Mouse (Mus musculus) embryonic facial prominence, embryonic 13.5 days (tissue): Measurements from ENCODE around the gene Cpa4. TPM values are rescaled to one million over a fixed set of nuclear protein-coding genes. Genes with fewer than 3 reads are reported as not detected.

Source experiments
- ATAC-seq: fragments of 200-750 bp; cut with Nextera tagmentation; 2 replicates; pipeline ENCODE4 v1.8.0; 2017; ENCODE audit warnings: low read depth; ENCODE audit not compliant: insufficient number of reproducible peaks, insufficient read depth, low FRiP score, low TSS enrichment
- H3K27ac ChIP-seq: fragments of 300-500 bp; sonication (generic); 2 replicates; pipeline ENCODE4 v1.5.1; 2015; ENCODE audit warnings: moderate library complexity, mild to moderate bottlenecking, inconsistent platforms
- H3K27me3 ChIP-seq: fragments of 300-500 bp; sonication (generic); 2 replicates; pipeline ENCODE4 v1.6.1; 2015; ENCODE audit warnings: mild to moderate bottlenecking, inconsistent platforms
- H3K36me3 ChIP-seq: fragments of 300-500 bp; sonication (generic); 2 replicates; pipeline ENCODE4 v1.6.1; 2015; ENCODE audit warnings: mild to moderate bottlenecking, inconsistent platforms
- H3K4me1 ChIP-seq: fragments of 300-500 bp; sonication (generic); 2 replicates; pipeline ENCODE4 v1.6.1; 2015; ENCODE audit warnings: inconsistent platforms
- H3K4me2 ChIP-seq: fragments of 300-500 bp; sonication (generic); 2 replicates; pipeline ENCODE4 v1.6.1; 2015; ENCODE audit warnings: moderate library complexity, mild to moderate bottlenecking, inconsistent platforms
- H3K4me3 ChIP-seq: fragments of 300-500 bp; sonication (generic); 2 replicates; pipeline ENCODE4 v1.5.1; 2015; ENCODE audit warnings: mild to moderate bottlenecking, inconsistent platforms
- H3K9ac ChIP-seq: fragments of 300-500 bp; sonication (generic); 2 replicates; pipeline ENCODE4 v1.6.1; 2015; ENCODE audit warnings: mild to moderate bottlenecking, inconsistent platforms
- H3K9me3 ChIP-seq: fragments of 300-500 bp; sonication (generic); 2 replicates; pipeline ENCODE4 v1.6.1; 2016; ENCODE audit warnings: inconsistent platforms
- WGBS: fragments of 180-500 bp; shearing (Covaris S2); methylation state at CpG from one replicate; pipeline ENCODE4 v1.1.7; 2015; ENCODE audit warnings: mixed read lengths; 5-methylcytosine and 5-hydroxymethylcytosine counted together
- polyA plus RNA-seq: library from polyadenylated mRNA; unstranded; fragments of >200 nt; fragmentation: Nextera tagmentation; extraction: Ambion mirVana; gene quantifications from 2 replicates; pipeline ENCODE4 v1.2.1, GENCODE M21; 2015

The Cpa4 gene
- polyA plus RNA-seq, 1 experiment from 2014 or later = 1.4 TPM

DNA sequence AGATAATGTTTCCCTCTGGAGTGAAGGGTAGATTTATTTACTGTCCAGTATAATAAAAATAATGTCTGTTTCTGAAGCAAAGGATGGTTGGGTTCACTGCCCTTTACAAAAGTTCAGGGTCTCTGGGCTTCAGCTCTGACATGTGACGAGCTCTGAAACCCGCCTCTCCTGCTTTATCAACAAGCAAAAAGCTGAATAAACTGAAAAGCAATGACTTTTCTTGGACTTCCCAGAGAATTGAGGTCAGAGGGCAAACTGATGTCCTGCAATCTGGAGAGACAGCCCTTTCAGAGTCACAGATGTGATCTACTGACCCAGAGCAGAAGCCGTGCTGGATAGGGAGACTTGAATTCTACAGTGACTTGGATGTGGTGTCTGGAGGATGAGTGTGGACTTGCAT, 31.9 kb downstream of the Cpa4 start:
- no peak overlapping the region for H3K9ac ChIP-seq
- no peak overlapping the region for H3K27ac ChIP-seq
- peaks cover 13% of the 10 kb centered on the region for H3K4me1 ChIP-seq
- no peaks in the 10 kb centered on the region for H3K27me3 ChIP-seq
- H3K4me3 ChIP-seq = no peak overlapping the region
- 61% methylated on average over 3 of the region's 3 CpGs for WGBS
- H3K4me2 ChIP-seq = no peak overlapping the region
- no peaks in the 10 kb centered on the region for H3K36me3 ChIP-seq
- no peaks in the 10 kb centered on the region for H3K9me3 ChIP-seq
- no peak for ATAC-seq

DNA sequence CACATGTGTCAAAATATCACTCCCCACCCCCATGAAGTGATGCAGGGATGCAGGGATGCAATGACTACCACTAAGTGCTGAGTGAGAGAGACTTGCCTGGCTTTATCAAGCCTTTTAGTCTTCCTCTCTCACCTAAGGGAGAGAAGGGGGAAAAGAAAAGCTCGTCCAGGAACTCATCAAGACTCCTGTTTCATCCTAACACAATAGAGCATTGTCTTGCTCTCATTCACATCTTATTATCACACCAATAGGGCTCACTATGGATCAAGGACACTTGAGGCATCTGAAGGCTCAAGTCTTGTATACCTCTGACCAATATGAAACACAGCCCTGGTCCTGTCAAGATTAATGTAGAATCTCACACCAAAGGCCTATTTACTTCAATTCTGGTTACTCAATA, 32.8 kb downstream of the Cpa4 start:
- no peak overlapping the region for H3K4me3 ChIP-seq
- 72% methylated on average over 1 of the region's 1 CpGs for WGBS
- no peaks in the 10 kb centered on the region for H3K36me3 ChIP-seq
- H3K27ac ChIP-seq = no peak overlapping the region
- no peak for ATAC-seq
- no peak overlapping the region for H3K9ac ChIP-seq
- H3K9me3 ChIP-seq = no peaks in the 10 kb centered on the region
- H3K27me3 ChIP-seq = no peaks in the 10 kb centered on the region
- H3K4me1 ChIP-seq = peaks cover 12% of the 10 kb centered on the region
- H3K4me2 ChIP-seq = no peak overlapping the region

- Histone ChIP-seq H3K4me3 (no peak overlapping the region), H3K27me3 (no peaks in the 10 kb centered on the region), H3K9me3 (no peaks in the 10 kb centered on the region), H3K27ac (no peak overlapping the region), H3K9ac (no peak overlapping the region), H3K4me2 (no peak overlapping the region), H3K4me1 (peaks cover 14% of the 10 kb centered on the region), H3K36me3 (no peaks in the 10 kb centered on the region)
- no peak for ATAC-seq
- WGBS = 45% methylated on average over 7 of the region's 7 CpGs
Observed at GRCm38 (mm10) chr6:30604342-30604867, 36.2 kb downstream of the Cpa4 start.

DNA sequence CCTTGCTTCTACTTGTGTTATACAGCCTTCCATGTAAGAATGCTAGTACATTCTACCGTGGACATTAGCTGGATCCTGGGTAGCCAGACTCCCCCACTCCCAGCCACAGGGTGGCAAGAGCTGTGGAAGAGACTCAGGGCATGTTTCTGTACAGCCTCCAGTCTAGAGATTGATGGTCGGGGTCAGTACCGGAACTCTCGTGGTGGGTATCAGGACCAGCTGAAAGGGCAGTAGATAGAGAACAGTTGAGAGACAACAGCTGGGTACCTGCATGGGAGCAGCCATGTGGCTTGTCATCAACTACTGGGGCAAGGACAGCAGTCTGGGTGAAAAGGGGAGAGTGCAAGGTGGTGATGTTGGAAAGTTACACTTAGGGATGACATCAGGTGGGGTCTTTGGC, 36.9 kb downstream of the Cpa4 start:
- H3K27ac ChIP-seq = peak overlapping the region; percentile 23; the same call in 1 of the 2 replicates
- ATAC-seq = no peak
- WGBS = 90% methylated on average over 4 of the region's 4 CpGs

DNA sequence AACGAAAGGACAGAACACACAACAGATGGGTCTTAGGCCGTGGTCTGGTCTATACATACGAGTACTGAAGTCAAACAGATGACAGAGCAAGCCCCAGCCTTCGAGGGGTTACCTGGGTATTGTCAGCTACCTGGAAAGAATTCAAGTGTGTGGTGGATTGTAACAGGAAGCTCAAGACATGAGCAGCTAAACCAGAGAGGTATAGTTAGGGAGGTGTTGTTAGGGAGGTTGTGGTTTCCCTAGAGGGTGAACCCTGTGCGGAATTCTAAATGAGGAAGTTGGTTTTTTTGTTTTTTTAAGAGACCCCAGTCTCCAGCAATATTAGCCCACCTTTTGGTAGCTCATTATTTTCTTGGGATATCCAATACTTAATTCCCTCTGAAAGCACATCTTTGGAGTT, 37.5 kb downstream of the Cpa4 start:
- no peak for ATAC-seq
- Histone ChIP-seq H3K36me3 (no peaks in the 10 kb centered on the region), H3K4me2 (no peak overlapping the region), H3K4me1 (peaks cover 14% of the 10 kb centered on the region), H3K4me3 (no peak overlapping the region), H3K27me3 (no peaks in the 10 kb centered on the region), H3K9ac (no peak overlapping the region), H3K9me3 (no peaks in the 10 kb centered on the region), H3K27ac (peak overlapping the region; percentile 23; the same call in 1 of the 2 replicates)
- 75% methylated on average over 5 of the region's 5 CpGs for WGBS

More for the DNA sequence above, 36.9 kb downstream of the Cpa4 start:
- H3K9ac ChIP-seq = no peak overlapping the region
- no peaks in the 10 kb centered on the region for H3K36me3 ChIP-seq
- no peaks in the 10 kb centered on the region for H3K9me3 ChIP-seq
- H3K27me3 ChIP-seq = no peaks in the 10 kb centered on the region
- H3K4me1 ChIP-seq = peaks cover 14% of the 10 kb centered on the region
- no peak overlapping the region for H3K4me2 ChIP-seq
- no peak overlapping the region for H3K4me3 ChIP-seq

DNA sequence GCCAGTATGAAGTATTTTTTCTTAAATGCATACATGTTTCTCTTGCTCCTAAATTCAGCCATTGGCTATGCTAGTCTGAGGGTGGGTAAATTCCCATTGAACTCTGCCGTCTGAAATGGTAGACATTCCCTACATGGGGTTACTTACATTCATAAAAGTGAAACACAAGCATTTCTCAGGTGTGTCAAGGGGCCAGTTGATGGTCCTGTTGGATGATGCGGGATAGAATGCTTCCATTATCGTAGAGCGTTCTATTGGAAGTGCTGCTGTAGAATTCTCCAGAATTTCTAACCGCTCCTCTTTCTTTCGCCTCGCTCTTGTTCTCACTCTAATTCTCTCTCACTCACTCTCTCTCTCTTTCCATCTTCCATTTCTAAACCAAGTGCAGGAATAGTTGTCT, 42.5 kb downstream of the Cpa4 start, which contains the start of gene Cpa5:
TSS of gene Cpa5 (plus strand) at position 301 of the 400 bp plus-strand sequence.
- no peaks in the 10 kb centered on the region for H3K36me3 ChIP-seq
- H3K4me2 ChIP-seq = no peak within 1 kb of the TSS
- H3K9ac ChIP-seq = no peak within 1 kb of the TSS
- 90% methylated on average over 7 of the region's 7 CpGs for WGBS
- no peak within 1 kb of the TSS for H3K4me3 ChIP-seq
- ATAC-seq = no peak
- H3K4me1 ChIP-seq = peaks cover 24% of the 10 kb centered on the region
- no peaks in the 10 kb centered on the region for H3K27me3 ChIP-seq
- H3K27ac ChIP-seq = no peak within 1 kb of the TSS
- H3K9me3 ChIP-seq = no peaks in the 10 kb centered on the region

GRCm38 (mm10) chr6:30611212-30611611, 43.0 kb downstream of the Cpa4 start:
- Histone ChIP-seq H3K27me3 (no peaks in the 10 kb centered on the region), H3K9ac (no peak overlapping the region), H3K9me3 (no peaks in the 10 kb centered on the region), H3K4me2 (no peak overlapping the region), H3K27ac (no peak overlapping the region), H3K36me3 (no peaks in the 10 kb centered on the region), H3K4me3 (no peak overlapping the region), H3K4me1 (peaks cover 28% of the 10 kb centered on the region)
- WGBS = 75% methylated on average over 5 of the region's 5 CpGs
- ATAC-seq = no peak

DNA sequence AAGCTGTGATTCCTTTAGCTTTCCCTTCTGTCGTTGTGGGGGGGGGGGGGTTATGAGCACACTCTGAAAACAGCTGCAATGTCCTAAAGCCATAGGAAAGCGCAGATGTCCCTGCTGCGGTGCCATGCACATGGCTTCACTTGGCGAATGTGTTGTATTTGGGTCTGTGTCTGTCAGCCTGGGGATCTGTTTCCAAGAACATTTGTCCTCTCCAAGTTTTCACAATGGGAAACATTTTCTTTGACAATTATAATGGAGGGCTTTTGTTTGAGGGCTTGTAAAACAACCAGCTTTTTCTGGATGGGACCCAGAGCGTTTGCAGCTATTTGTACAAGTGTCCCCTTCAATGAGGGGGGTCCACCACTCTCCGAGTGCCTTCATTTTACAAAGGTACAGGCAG, 46.1 kb downstream of the Cpa4 start:
- no peak overlapping the region for H3K4me3 ChIP-seq
- ATAC-seq = no peak
- H3K4me1 ChIP-seq = peaks cover 52% of the 10 kb centered on the region
- 69% methylated on average over 6 of the region's 6 CpGs for WGBS
- H3K27me3 ChIP-seq = no peaks in the 10 kb centered on the region
- no peak overlapping the region for H3K9ac ChIP-seq
- peak overlapping the region; percentile 95 for H3K27ac ChIP-seq
- no peak overlapping the region for H3K4me2 ChIP-seq
- H3K36me3 ChIP-seq = no peaks in the 10 kb centered on the region
- H3K9me3 ChIP-seq = no peaks in the 10 kb centered on the region

- Histone ChIP-seq H3K36me3 (no peaks in the 10 kb centered on the region), H3K27me3 (no peaks in the 10 kb centered on the region), H3K4me2 (peak overlapping the region; percentile 57; the same call in 1 of the 2 replicates), H3K4me1 (peaks cover 60% of the 10 kb centered on the region), H3K9me3 (no peaks in the 10 kb centered on the region), H3K9ac (no peak overlapping the region), H3K27ac (peak overlapping the region; percentile 95), H3K4me3 (no peak overlapping the region)
- no peak for ATAC-seq
- 25% methylated on average over 4 of the region's 4 CpGs for WGBS
Observed at GRCm38 (mm10) chr6:30615741-30616140, 47.6 kb downstream of the Cpa4 start.

DNA sequence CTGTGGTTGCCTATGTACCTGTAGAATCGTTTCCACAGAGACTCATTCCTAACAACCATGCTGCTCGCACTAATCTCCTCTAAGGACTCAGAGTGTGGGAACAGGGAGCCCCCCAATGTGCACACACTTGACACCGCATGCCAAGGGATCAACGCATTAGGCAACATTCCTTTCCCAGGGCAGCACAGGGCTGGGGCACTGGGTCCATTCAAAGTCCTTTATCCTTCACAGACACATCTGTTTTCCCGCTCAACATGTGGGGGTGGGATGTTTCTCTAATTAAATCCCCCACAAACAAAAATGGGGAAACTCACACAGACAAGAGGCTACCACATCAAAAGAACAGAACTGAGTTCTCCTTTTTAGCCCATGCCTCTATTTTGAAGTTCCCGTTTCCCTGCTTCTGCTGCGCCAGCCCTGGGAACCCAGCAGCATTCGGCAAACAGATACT, 48.3 kb downstream of the Cpa4 start:
- Histone ChIP-seq H3K4me1 (peaks cover 60% of the 10 kb centered on the region), H3K9ac (0 out of 2 replicates have a peak overlapping the region, but pooled peaks have one; percentile 46), H3K9me3 (no peaks in the 10 kb centered on the region), H3K4me3 (no peak overlapping the region), H3K27ac (peak overlapping the region; percentile 95), H3K4me2 (peak overlapping the region; percentile 57), H3K27me3 (no peaks in the 10 kb centered on the region), H3K36me3 (no peaks in the 10 kb centered on the region)
- no peak for ATAC-seq
- 2% methylated on average over 8 of the region's 8 CpGs for WGBS

DNA sequence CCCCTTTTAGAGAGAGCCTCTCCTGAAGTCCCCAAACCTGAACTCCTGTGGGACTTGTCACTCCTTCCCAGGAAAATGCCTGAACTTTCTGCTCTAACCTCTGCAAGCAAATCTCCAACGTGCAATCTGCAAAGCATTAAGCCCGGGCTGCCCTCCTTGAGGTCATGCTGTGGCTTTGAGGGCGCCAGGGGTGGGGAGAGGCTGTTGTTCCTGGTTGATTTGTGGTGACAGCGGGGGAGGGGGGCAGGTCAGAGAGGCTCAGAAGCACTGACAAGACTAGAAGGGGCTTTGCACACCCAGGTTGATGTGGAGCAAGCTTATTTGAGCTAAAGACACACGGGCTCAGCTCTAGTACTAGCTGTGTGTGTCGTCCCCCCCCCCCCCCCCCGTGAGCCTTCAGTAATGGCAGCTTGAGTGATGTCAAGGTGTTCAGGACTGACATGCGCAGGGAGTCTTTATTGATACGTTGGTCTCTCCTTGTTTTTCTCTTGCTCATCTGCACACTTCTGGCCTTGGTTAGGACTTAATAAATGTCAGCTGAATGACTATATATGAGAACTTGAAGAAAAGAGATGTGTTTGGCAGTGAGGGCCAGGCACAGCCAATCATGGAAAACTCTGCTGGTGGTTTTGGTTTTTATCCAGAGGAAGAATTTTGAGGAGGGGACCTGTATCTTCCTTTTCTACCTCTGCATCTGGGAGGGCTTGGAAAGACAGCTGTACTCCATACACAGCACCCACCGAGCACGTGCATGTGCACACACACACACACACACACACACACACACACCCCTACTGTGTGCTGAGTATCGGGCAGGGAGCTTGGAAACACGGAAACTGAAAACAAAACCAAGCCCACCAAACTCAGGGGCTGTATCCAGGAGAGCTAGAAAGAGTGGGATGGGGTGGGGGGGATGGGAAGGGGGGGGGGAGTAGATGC, 49.1 kb downstream of the Cpa4 start:
- no peaks in the 10 kb centered on the region for H3K27me3 ChIP-seq
- peaks cover 60% of the 10 kb centered on the region for H3K4me1 ChIP-seq
- H3K4me2 ChIP-seq = peak overlapping the region; percentile 57
- H3K9me3 ChIP-seq = no peaks in the 10 kb centered on the region
- WGBS = 3% methylated on average over 13 of the region's 13 CpGs
- H3K36me3 ChIP-seq = no peaks in the 10 kb centered on the region
- peak overlapping the region; percentile 95 for H3K27ac ChIP-seq
- H3K9ac ChIP-seq = peak overlapping the region; percentile 46; the same call in 1 of the 2 replicates
- H3K4me3 ChIP-seq = peak overlapping the region; percentile 26
- ATAC-seq = peak; percentile 53
